Mouse (Mus musculus): ENCODE results near the gene Hbs1l.

Hbs1l gene

DNA sequence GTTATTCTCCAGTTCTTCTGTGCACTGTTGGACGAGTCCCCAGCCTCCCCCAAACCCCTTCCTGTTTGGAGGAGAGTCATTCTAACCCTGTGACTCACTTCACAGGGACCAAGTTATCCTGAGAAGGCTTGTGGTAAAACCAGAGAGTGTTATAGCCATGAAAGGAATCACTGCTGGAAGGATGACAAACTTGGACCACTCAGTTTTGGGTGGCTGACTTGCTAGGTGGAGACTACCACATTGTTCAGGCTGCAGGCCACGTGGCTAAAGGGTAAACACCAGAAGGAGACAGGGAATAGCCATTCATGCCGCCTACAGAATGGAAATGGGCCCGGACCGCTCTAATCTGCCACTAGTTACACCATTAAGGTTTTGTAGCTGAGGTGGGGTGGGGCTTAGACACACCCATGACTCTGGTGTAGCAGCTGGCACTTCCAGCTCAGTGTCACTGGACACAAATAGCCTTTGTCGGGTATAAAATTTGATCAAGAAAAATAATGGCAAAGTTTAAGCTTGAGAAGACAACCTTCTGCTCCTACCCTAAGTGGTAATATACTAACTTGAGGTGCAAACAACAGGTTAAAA is 115.9 kb downstream of the Hbs1l start:
- DNase-seq = no peak

DNA sequence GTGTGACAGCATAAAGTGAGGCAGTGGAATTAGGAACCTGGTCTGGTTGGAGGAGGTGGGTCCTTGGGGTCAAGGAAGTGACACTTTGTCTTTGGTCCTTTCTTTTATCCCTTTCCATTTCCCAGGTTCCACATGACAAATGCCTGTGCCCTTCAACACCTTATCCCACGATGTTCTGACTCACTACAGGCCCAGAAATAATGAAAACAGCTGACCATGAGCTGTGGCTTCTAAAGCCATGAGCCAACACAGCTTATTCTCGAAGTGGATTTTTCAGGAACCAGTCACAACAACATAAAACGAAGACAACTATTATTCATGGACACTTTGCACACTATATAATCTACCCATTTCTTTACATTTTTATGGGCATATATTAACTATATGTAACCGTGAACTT is 119.3 kb downstream of the Hbs1l start:
- DNase-seq = no peak

GRCm38 (mm10) chr10:21416184-21416583 is 120.4 kb downstream of the Hbs1l start:
- no peak for DNase-seq
